Mouse (Mus musculus) cerebellum, adult 2 months (tissue): ENCODE results near the gene Fam53b. TPM values are rescaled to one million over a fixed set of nuclear protein-coding genes. Genes with fewer than 3 reads are reported as not detected.

Experiments
- DNase-seq, 2 experiments: peaks; one replicate each; pipeline ENCODE4 v3.0.0; 2021
- H3K27ac ChIP-seq: fragments of 200-500 bp; 2 replicates; pipeline ENCODE4 v1.5.1; 2012; ENCODE audit warnings: low read length, control low read depth, inconsistent platforms; ENCODE audit not compliant: insufficient read depth
- H3K27me3 ChIP-seq: fragments of 200-500 bp; 2 replicates; pipeline ENCODE4 v1.6.1; 2012; ENCODE audit warnings: inconsistent platforms, mild to moderate bottlenecking, low read length, moderate library complexity; ENCODE audit not compliant: control insufficient read depth, insufficient read depth
- H3K4me1 ChIP-seq: fragments of 200-500 bp; 2 replicates; pipeline ENCODE4 v1.6.1; 2011; ENCODE audit warnings: low read length; ENCODE audit not compliant: control insufficient read depth, insufficient read depth
- H3K4me3 ChIP-seq: fragments of 200-500 bp; replicated peaks from 2 replicates; pipeline ENCODE3; 2011; ENCODE audit warnings: mild to moderate bottlenecking, low read depth, low read length, control low read depth; ENCODE audit not compliant: insufficient read depth
- CTCF ChIP-seq: fragments of 200-500 bp; IDR thresholded peaks from 2 replicates; pipeline ENCODE4 v1.5.1; 2011; ENCODE audit warnings: low read depth, mild to moderate bottlenecking, control low read depth, low read length, moderate library complexity, borderline replicate concordance; ENCODE audit not compliant: insufficient read depth
- POLR2A ChIP-seq: fragments of 200-500 bp; IDR thresholded peaks from 2 replicates; pipeline ENCODE4 v1.6.1; 2011; ENCODE audit warnings: low read length, control low read depth, borderline replicate concordance; ENCODE audit not compliant: insufficient read depth
- WGBS: fragments of 180-500 bp; shearing (Covaris S2); methylation state at CpG from one replicate; pipeline ENCODE4 v1.1.7; 2018; 5-methylcytosine and 5-hydroxymethylcytosine counted together
- polyA plus RNA-seq: library from polyadenylated mRNA; depleted of rRNA; stranded (reverse); fragments of >200 nt; gene quantifications from 2 replicates; pipeline ENCODE4 v1.2.3, GENCODE M21; 2012

Fam53b gene
- polyA plus RNA-seq, 1 experiment = 37.3 TPM

DNA sequence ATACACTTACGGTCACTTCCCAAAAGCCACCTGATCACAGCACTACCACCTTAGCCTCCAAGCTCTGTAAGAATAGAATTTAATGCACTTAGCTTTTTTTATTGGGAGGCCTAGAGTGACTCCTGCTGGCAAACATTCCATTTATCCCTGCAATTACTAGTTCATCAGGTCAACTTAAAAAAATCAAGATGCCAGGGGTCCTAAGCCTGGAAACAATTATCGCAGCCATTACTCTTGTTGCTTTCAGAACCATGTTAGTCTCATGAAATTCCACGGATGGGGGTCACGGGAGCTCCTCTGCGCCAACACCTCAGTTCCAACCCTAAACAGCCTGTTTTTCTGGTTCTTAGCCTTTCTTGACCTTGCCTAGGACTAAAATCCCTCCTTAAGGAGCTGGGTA, 1.4 kb upstream of the Fam53b start:
- Histone ChIP-seq H3K27me3 (no peaks in the 10 kb centered on the region), H3K27ac (no peak overlapping the region), H3K4me1 (peaks cover 2% of the 10 kb centered on the region; the same call in 1 of the 2 replicates), H3K4me3 (no peak overlapping the region)
- DNase-seq = no peak
- TF ChIP-seq POLR2A (no peak), CTCF (peak; percentile 11; the same call in 1 of the 2 replicates)
- WGBS = 82% methylated on average over 5 of the region's 5 CpGs

DNA sequence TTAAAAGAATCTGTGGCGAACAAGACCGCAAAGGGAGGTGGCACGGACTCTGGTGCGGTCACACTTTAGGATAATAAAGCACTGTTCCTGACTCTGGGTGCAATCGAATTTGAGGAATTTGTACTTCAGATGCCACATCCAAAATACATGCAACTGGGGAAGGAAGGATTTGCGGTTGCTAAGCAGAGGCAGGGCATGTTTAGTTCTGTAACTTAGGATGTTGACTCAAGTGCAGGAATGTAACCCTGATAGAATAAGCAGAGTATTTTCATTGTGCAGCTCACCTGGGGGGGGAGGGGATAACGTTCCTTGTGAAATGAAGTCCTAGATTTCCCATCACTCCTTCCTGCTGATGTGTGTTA, 384 bp upstream of the Fam53b start:
- no peak for DNase-seq
- Histone ChIP-seq H3K27me3 (no peaks in the 10 kb centered on the region), H3K4me3 (peak overlapping the region; percentile 74), H3K27ac (peak overlapping the region; percentile 84), H3K4me1 (peaks cover 7% of the 10 kb centered on the region; the same call in 1 of the 2 replicates)
- under 1% methylated on average over 7 of the region's 7 CpGs for WGBS
- no peak for TF ChIP-seq POLR2A

DNA sequence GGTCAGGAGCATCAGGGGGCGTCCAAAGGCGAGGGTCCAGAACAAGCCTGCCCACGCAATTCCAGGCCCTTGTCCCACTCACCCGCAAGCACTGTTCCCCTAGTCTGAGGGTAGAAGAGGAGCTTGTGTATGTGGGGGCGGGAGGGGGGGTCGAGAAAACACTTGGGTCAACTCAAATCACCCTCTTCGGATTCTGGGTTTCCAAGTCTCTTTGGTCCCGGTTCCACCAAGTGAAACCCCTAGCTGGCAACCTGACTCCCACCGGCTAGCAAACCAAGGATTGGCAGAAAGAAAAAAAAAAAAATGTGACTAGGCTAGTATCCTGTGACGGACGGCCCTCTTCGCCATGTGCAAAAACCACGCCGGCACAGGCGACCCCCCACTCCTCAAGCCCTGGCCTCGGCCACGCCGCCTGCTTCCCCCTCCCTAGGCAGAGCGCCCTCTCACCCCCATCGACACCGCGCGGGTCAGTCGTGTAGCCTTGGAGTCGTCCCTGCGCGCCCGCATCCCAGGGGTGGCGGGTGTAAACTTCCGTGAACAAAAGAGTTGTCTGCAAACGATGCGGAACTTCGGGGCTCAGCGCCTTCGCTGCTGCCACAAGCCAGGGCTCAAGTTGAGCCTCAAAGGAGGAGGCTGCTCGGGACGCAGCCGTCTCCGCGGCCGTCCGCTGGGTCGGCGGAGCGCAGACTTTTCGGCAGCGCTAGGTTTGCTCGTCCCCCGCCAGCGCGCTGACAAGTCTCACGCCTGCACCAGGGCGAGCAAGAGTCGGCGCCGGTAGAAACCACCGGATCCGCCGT, 869 bp downstream of the Fam53b start:
- Histone ChIP-seq H3K27ac (peak overlapping the region; percentile 93), H3K4me1 (peaks cover 15% of the 10 kb centered on the region), H3K4me3 (peak overlapping the region; percentile 74), H3K27me3 (no peaks in the 10 kb centered on the region)
- DNase-seq = peak; percentile 67 to 76
- WGBS = under 1% methylated on average over 59 of the region's 59 CpGs
- no peak for TF ChIP-seq CTCF
- TF ChIP-seq POLR2A = no peak

DNA sequence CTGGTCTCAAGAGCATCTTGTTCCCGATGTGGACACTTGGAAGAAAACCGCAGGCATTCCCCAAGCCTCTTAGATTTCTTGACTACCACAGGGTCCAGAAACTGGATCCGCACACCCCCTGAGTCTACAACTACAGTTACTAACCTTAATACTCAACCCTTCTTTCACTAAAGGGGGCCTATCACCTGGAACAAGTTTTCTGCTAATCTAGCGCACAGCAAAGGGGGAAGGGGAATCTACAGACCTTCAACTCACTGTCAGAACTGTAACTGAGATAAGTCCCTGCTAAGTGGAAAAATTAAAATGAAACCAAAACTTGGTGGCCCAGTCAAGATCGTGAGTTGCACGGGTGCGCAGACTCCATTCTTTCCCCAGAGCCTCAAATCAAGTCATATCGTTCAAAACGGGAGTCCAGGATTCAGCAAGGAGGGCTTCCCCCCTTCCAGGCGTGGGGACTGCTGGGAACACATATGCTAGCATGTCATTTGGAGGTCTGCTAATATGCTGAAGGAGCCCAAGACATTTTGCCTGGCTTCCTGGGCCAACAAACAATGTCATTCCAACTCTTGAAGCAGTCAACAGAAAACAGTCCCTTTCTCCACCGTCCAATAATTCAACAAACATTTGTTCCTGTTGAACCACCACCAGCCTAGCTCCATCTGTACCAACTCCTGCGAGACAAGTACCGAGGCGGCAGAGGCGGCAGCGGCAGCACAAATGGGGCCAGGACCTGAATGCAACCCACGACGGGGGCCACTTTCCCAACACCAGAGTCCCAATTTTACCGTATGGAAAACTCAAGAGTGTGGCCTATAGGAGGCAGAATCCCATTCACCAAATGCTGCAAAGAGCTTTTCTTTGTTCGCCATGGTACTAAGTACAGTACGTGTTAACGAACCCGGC, 1.7 kb downstream of the Fam53b start:
- peak; percentile 69 to 74 for DNase-seq
- H3K27ac ChIP-seq = peak overlapping the region; percentile 93
- WGBS = 2% methylated on average over 23 of the region's 23 CpGs

DNA sequence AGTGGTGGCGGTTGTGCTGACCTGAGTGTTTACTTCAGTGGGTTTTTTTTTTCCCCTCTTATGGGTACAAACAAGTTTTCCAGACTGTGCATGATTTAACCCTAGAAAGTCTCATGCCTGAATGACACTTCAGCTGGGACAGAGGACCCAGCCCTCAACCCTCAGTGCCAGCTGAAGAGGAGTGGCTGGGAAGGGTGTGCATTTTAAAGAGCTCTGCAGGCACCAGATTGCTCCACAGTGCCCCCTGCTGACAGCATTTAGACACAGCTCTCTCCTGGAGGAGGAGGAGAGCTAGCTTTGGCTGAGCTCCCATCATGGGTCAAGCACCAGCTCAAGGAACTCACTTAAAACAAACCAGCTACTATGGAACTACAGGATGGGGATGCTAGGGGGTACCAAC, 2.8 kb downstream of the Fam53b start:
- Histone ChIP-seq H3K4me1 (peaks cover 32% of the 10 kb centered on the region), H3K4me3 (peak overlapping the region; percentile 58), H3K27me3 (no peaks in the 10 kb centered on the region), H3K27ac (peak overlapping the region; percentile 69; the same call in 1 of the 2 replicates)
- peak; percentile 93 to 96 for DNase-seq
- no peak; the same call in 1 of the 2 replicates for TF ChIP-seq POLR2A
- peak; percentile 93 for TF ChIP-seq CTCF
- 34% methylated on average over 1 of the region's 1 CpGs for WGBS

More for the DNA sequence above, 1.7 kb downstream of the Fam53b start:
- no peaks in the 10 kb centered on the region for H3K27me3 ChIP-seq
- TF ChIP-seq POLR2A (peak; percentile 21; the same call in 1 of the 2 replicates), CTCF (no peak)
- peak overlapping the region; percentile 74 for H3K4me3 ChIP-seq
- peaks cover 22% of the 10 kb centered on the region for H3K4me1 ChIP-seq

DNA sequence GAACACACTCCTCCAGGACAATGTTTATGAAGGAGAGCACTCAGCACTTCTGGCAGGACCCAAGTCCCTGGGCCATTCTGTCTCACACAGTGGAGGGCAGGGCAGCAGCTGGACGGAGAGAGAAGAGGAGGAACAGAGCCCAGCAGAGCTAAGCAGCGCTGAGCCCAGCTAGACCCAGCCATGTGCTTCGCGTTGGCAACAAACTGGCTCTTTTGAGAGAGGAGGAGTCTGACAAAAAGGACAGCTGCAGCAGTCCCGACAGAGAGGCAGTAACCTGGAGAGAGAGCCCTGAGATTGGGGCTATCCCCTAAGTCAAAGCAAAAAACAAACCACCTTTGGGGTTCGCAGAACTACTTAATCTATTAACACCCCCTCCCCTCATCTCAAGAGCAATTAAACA, 3.3 kb downstream of the Fam53b start:
- WGBS = 8% methylated on average over 6 of the region's 6 CpGs
- Histone ChIP-seq H3K4me3 (peak overlapping the region; percentile 11), H3K27me3 (no peaks in the 10 kb centered on the region), H3K4me1 (peaks cover 38% of the 10 kb centered on the region), H3K27ac (peak overlapping the region; percentile 64)
- no peak for TF ChIP-seq CTCF
- no peak for TF ChIP-seq POLR2A
- peak; percentile 69 to 73 for DNase-seq

DNA sequence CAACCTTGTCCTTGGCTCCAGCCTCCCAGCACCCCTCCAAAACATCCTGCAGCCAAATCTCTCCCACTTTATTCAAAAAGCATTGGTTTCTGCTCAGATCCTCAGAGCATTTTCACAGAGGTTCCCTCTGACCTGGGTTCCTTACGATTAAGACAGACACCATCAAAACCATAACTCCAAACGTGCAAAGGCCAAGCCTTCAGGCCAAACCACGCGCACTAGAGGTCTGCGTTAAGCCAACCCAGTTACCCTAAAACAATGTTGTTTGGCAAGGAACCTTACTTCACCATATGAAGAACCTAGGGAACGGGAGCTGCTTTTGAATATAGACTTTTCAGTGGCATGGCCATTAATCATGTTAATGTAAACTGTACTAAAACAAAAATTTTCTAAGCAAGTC, 4.0 kb downstream of the Fam53b start:
- 14% methylated on average over 6 of the region's 6 CpGs for WGBS
- no peak for TF ChIP-seq CTCF
- TF ChIP-seq POLR2A = no peak
- peaks cover 42% of the 10 kb centered on the region for H3K4me1 ChIP-seq
- peak; percentile 28 to 43 for DNase-seq
- peak overlapping the region; percentile 23 for H3K4me3 ChIP-seq
- no peaks in the 10 kb centered on the region for H3K27me3 ChIP-seq
- peak overlapping the region; percentile 99 for H3K27ac ChIP-seq
